Mouse (Mus musculus) embryonic facial prominence, embryonic 11.5 days (tissue): ENCODE results near the gene Olfr1245. TPM values are rescaled to one million over a fixed set of nuclear protein-coding genes. Genes with fewer than 3 reads are reported as not detected.
"Not testable (repeated sequence)": the region's sequence is repeated elsewhere in the genome, so short reads cannot be mapped to it uniquely, and the experiment has no call there.

Source experiments
- ATAC-seq: fragments of 200-750 bp; cut with Nextera tagmentation; replicated peaks from 2 replicates; pipeline ENCODE4 v1.8.0; 2017; ENCODE audit warnings: low read depth; ENCODE audit not compliant: insufficient number of reproducible peaks, low FRiP score, low TSS enrichment
- DNase-seq: peaks from one replicate; pipeline ENCODE4 v3.0.0-alpha.2; 2015; ENCODE audit warnings: low spot score
- H3K27ac ChIP-seq: fragments of 300-500 bp; sonication (generic); replicated peaks from 2 replicates; pipeline ENCODE4 v1.5.1; 2014; ENCODE audit warnings: mild to moderate bottlenecking, low read depth, low read length, control low read depth
- H3K27me3 ChIP-seq: fragments of 300-500 bp; sonication (generic); 2 replicates; pipeline ENCODE4 v1.6.1; 2014; ENCODE audit warnings: mild to moderate bottlenecking, low read length, moderate library complexity, mixed read lengths; ENCODE audit not compliant: control insufficient read depth, insufficient read depth
- H3K36me3 ChIP-seq: fragments of 300-500 bp; sonication (generic); replicated peaks from 2 replicates; pipeline ENCODE4 v1.6.1; 2014; ENCODE audit warnings: low read depth, mild to moderate bottlenecking, low read length, moderate library complexity, mixed read lengths; ENCODE audit not compliant: control insufficient read depth, insufficient read depth
- H3K4me1 ChIP-seq: fragments of 300-500 bp; sonication (generic); 2 replicates; pipeline ENCODE4 v1.6.1; 2014; ENCODE audit warnings: low read length, mixed read lengths; ENCODE audit not compliant: control insufficient read depth, insufficient read depth
- H3K4me2 ChIP-seq: fragments of 300-500 bp; sonication (generic); 2 replicates; pipeline ENCODE4 v1.6.1; 2014; ENCODE audit warnings: low read depth, mild to moderate bottlenecking, control low read depth, low read length, moderate library complexity
- H3K4me3 ChIP-seq: fragments of 300-500 bp; sonication (generic); 2 replicates; pipeline ENCODE4 v1.5.1; 2014; ENCODE audit warnings: low read depth, low read length, control low read depth
- H3K9ac ChIP-seq: fragments of 300-500 bp; sonication (generic); replicated peaks from 2 replicates; pipeline ENCODE4 v1.6.1; 2014; ENCODE audit warnings: mild to moderate bottlenecking, control low read depth, low read length
- H3K9me3 ChIP-seq: fragments of 300-500 bp; sonication (generic); replicated peaks from 2 replicates; pipeline ENCODE4 v1.6.1; 2016; ENCODE audit warnings: mild to moderate bottlenecking, low read length, inconsistent platforms, mixed read lengths; ENCODE audit not compliant: control insufficient read depth
- WGBS: fragments of 180-500 bp; shearing (Covaris S2); extraction: QIAGEN DNeasy Blood & Tissue Kit; methylation state at CpG from one replicate; pipeline ENCODE4 v1.1.7; 2014; 5-methylcytosine and 5-hydroxymethylcytosine counted together
- polyA plus RNA-seq: library from polyadenylated mRNA; unstranded; fragments of >200 nt; fragmentation: Nextera tagmentation; extraction: Ambion mirVana; gene quantifications from 2 replicates; pipeline ENCODE4 v1.2.1, GENCODE M21; 2014

Olfr1245 gene
- polyA plus RNA-seq: not detected in 2 replicates

DNA sequence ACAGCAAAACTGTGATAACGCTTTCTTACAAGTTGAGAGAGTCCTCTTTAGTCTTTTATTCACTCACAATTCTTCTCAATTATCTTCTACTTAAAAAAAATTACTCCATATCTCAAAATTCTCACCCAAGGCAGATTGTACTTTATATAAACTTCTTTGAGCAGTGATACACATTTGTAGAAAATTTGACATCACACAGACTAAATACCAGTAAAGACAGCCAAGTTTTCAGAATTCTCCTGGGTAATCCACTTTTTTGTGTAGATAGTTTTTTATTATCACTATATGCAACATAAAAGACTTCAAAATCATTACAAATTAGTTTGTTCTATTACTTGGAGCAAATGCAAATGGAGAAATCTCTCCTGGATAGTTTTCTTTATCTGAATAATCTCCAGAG is at the start of gene Olfr1245:
Olfr1245 (minus strand) TSS at position 101 of the 400 bp plus-strand sequence.
- H3K9ac ChIP-seq: no peak within 1 kb of the TSS
- ATAC-seq (no peak), DNase-seq (no peak)
- no peaks in the 10 kb centered on the region for H3K9me3 ChIP-seq
- WGBS: 82% methylated on average over 1 of the region's 1 CpGs
- no peaks in the 10 kb centered on the region for H3K36me3 ChIP-seq
- no peak within 1 kb of the TSS for H3K27ac ChIP-seq
- no peak within 1 kb of the TSS for H3K4me2 ChIP-seq
- H3K27me3 ChIP-seq: no peaks in the 10 kb centered on the region
- no peaks in the 10 kb centered on the region for H3K4me1 ChIP-seq
- H3K4me3 ChIP-seq: no peak within 1 kb of the TSS

DNA sequence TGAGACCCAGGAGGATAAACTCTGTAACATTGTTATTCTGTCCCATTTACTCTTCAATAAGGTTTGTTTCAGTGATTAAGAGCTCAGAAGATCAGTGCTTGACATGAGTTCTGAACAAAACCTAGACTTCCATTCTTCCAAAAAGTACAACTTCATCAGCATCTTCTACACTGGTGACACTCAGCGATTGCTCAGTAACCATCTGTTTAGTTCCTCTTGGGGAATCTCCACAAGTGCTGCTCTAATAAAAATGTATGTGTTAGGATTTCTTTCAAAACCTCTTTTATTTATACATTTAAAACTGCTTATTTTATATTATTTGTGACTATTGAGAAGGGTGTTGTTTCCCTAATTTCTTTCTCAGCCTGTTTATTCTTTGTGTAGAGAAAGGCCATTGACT is 39.9 kb upstream of the Olfr1245 start, which contains the start of gene Olfr1248:
Olfr1248 (minus strand) TSS at position 101 of the 400 bp plus-strand sequence.
- not testable (repeated sequence) for H3K4me1 ChIP-seq, H3K36me3 ChIP-seq, ATAC-seq, H3K27me3 ChIP-seq, DNase-seq, H3K9me3 ChIP-seq, H3K9ac ChIP-seq, H3K4me2 ChIP-seq, H3K27ac ChIP-seq, H3K4me3 ChIP-seq
- 90% methylated on average over 1 of the region's 1 CpGs for WGBS

DNA sequence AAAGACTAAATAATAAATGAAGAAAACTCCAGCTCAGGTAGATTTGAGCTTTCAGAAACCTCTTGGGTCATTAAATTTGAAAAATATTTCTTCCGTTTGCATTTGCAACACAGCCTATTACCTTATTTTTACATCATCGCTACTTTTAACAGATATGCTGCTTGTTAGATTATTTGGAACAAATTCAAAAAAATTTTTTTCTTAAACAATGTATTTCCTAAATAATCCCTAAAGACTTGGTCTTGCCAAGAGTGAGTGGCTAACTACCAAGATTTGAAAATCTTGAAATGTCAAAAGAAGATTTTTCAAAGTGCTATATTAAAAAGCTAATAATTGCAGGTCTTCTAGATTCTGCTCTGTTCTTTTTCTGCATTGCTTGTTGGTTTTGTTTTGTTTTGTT is 35.8 kb upstream of the Olfr1245 start, which contains the start of gene Olfr1247:
Olfr1247 (minus strand) TSS at position 101 of the 400 bp plus-strand sequence.
- Histone ChIP-seq H3K27me3 (no peaks in the 10 kb centered on the region), H3K36me3 (no peaks in the 10 kb centered on the region), H3K9ac (no peak within 1 kb of the TSS), H3K27ac (no peak within 1 kb of the TSS), H3K4me3 (no peak within 1 kb of the TSS), H3K4me2 (no peak within 1 kb of the TSS), H3K9me3 (no peaks in the 10 kb centered on the region), H3K4me1 (no peaks in the 10 kb centered on the region)
- WGBS: 91% methylated on average over 2 of the region's 2 CpGs
- DNase-seq (no peak), ATAC-seq (no peak)

DNA sequence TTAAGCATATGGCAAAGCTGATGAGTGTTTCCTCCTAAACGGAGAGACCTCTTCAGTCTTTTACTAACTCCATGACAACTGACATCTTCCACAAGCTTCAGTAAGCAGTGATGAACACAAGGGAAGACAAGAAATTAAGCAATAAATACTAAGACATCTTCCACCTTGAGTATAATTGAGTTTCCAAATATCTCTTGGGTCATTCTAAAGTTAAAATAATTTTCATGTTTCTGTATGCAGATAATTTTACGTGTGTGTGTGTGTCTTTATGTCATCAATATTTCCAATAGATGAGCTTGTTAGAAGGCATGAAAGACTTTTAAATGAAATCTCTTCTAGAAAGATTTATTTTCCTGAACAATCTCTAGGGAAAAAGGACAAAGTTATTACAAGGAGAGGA is 14.8 kb upstream of the Olfr1245 start, which contains the start of gene Olfr1246:
Olfr1246 (minus strand) TSS at position 101 of the 400 bp plus-strand sequence.
- no peak for ATAC-seq
- H3K27ac ChIP-seq: no peak within 1 kb of the TSS
- H3K4me1 ChIP-seq: no peaks in the 10 kb centered on the region
- no peak within 1 kb of the TSS for H3K9ac ChIP-seq
- no peak within 1 kb of the TSS for H3K4me3 ChIP-seq
- H3K27me3 ChIP-seq: no peaks in the 10 kb centered on the region
- no peak within 1 kb of the TSS for H3K4me2 ChIP-seq
- WGBS: 83% methylated on average over 2 of the region's 2 CpGs
- no peaks in the 10 kb centered on the region for H3K9me3 ChIP-seq
- no peak for DNase-seq
- H3K36me3 ChIP-seq: no peaks in the 10 kb centered on the region

DNA sequence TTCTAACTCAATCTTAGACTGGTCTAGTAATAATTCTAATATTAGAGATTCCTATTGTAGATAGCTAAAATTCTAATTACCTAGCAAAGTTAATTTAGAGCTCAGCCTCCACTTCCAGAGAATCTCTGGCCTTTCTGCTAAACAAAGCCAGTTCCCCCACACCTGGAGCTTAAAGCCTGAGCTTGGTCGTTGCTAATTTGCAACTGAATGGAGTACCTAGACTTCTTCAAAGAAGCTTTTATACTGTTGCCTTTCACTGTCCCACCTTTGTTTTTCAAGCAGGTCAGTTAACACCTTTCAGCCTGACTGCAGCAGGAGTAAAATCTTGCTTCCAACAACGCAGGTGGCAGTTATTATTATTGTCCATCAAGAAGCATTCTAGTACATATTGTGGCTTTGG is 15.5 kb downstream of the Olfr1245 start:
- not testable (repeated sequence) for H3K36me3 ChIP-seq, ATAC-seq, H3K4me1 ChIP-seq, H3K4me2 ChIP-seq, H3K27ac ChIP-seq, H3K9me3 ChIP-seq, H3K9ac ChIP-seq, H3K27me3 ChIP-seq, DNase-seq, H3K4me3 ChIP-seq
- WGBS: 58% methylated on average over 2 of the region's 2 CpGs

DNA sequence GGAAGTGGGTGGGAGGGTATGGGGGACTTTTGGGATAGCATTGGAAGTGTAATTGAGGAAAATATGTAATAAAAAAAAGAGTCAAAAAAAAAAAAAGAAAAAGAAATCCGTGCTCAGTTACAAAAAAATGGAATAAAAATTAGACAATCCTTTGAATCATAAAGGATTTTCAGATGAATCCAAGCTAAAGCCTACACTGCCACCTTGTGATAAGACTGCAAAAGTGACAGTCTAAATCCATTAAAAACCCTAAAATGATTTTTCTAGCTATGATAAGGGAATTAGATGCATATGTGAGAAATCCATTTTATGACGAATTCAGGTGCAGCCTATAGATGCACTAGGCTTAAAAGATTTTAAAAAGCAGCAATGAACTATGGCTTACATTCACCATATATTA is 33.7 kb downstream of the Olfr1245 start:
- no peaks in the 10 kb centered on the region for H3K4me1 ChIP-seq
- no peak overlapping the region for H3K27ac ChIP-seq
- H3K36me3 ChIP-seq: no peaks in the 10 kb centered on the region
- H3K27me3 ChIP-seq: no peaks in the 10 kb centered on the region
- no peak overlapping the region for H3K4me2 ChIP-seq
- peak; percentile 11 for DNase-seq
- H3K4me3 ChIP-seq: no peak overlapping the region
- no peaks in the 10 kb centered on the region for H3K9me3 ChIP-seq
- ATAC-seq: no peak
- no peak overlapping the region for H3K9ac ChIP-seq
- 68% methylated on average over 2 of the region's 2 CpGs for WGBS

DNA sequence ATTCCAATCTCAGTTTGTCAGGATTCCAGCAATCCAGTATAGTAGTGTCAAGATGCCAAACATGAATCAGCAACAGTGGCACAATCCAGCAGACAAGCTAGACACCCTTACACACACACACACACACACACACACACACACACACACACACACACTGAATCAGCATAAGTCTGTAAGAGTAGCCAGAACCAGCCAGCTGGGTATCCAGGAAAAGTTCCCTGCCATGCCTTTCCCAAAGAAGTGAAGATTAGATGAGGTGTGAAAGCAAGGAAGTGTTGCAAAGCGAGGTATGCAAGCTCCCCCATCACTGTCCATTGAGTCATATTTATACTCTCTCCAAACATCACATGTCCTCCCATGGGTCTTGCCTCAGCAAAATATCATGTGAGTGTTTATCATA is 38.3 kb downstream of the Olfr1245 start:
- no peaks in the 10 kb centered on the region for H3K4me1 ChIP-seq
- WGBS: 88% methylated on average over 1 of the region's 1 CpGs

DNA sequence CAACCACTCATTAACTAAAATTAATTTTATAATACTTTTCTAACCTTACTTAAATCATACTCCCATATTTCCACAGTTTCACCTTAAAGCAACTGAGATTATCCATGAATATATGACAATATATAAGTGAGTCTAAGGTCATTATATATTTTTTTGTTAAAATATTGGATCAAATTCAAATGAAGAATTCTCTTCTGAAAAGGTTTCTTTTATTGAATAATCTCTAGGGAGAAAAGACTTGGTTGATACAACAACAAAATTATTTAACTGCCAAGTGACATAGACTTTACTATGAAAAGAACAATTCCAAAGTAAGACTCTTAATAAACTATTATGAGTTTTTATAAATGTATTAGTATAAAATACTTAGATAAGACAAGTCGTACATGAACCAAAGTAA is 46.9 kb downstream of the Olfr1245 start, which contains the start of gene Olfr1243:
Olfr1243 (minus strand) TSS at position 101 of the 400 bp plus-strand sequence.
- no peaks in the 10 kb centered on the region for H3K4me1 ChIP-seq
- H3K9ac ChIP-seq: no peak within 1 kb of the TSS
- H3K27ac ChIP-seq: no peak within 1 kb of the TSS
- ATAC-seq (no peak), DNase-seq (no peak)
- no peaks in the 10 kb centered on the region for H3K36me3 ChIP-seq
- no peak within 1 kb of the TSS for H3K4me2 ChIP-seq
- no peak within 1 kb of the TSS for H3K4me3 ChIP-seq
- WGBS: 92% methylated on average over 1 of the region's 1 CpGs
- no peaks in the 10 kb centered on the region for H3K9me3 ChIP-seq
- H3K27me3 ChIP-seq: no peaks in the 10 kb centered on the region

More for the DNA sequence above, 38.3 kb downstream of the Olfr1245 start:
- no peak for DNase-seq
- Histone ChIP-seq H3K27ac (no peak overlapping the region), H3K36me3 (no peaks in the 10 kb centered on the region), H3K9me3 (no peaks in the 10 kb centered on the region), H3K9ac (no peak overlapping the region), H3K27me3 (no peaks in the 10 kb centered on the region), H3K4me2 (no peak overlapping the region), H3K4me3 (no peak overlapping the region)
- no peak for ATAC-seq
